Mouse (Mus musculus) midbrain, embryonic 14.5 days (tissue): Measurements from ENCODE around the gene Sesn2. TPM values are rescaled to one million over a fixed set of nuclear protein-coding genes. Genes with fewer than 3 reads are reported as not detected.

Experiments used
- ATAC-seq: fragments of 200-750 bp; cut with Nextera tagmentation; 2 replicates; pipeline ENCODE4 v1.8.0; 2017; ENCODE audit warnings: moderate number of reproducible peaks, moderate library complexity; ENCODE audit not compliant: low FRiP score, low TSS enrichment
- DNase-seq: peaks from one replicate; pipeline ENCODE4 v3.0.0-alpha.2; 2015
- H3K27ac ChIP-seq: fragments of 300-500 bp; sonication (generic); replicated peaks from 2 replicates; pipeline ENCODE4 v1.5.1; 2014; ENCODE audit warnings: mild to moderate bottlenecking, low read depth, low read length, moderate library complexity
- H3K27me3 ChIP-seq: fragments of 300-500 bp; sonication (generic); 2 replicates; pipeline ENCODE4 v1.6.1; 2014; ENCODE audit warnings: low read length, control low read depth, mixed read lengths; ENCODE audit not compliant: control insufficient read depth, insufficient read depth
- H3K36me3 ChIP-seq: fragments of 300-500 bp; sonication (generic); 2 replicates; pipeline ENCODE4 v1.6.1; 2014; ENCODE audit warnings: low read length, control low read depth; ENCODE audit not compliant: control insufficient read depth, insufficient read depth
- H3K4me1 ChIP-seq: fragments of 300-500 bp; sonication (generic); 2 replicates; pipeline ENCODE4 v1.6.1; 2014; ENCODE audit warnings: mild to moderate bottlenecking, antibody characterized with exemption, low read length, control low read depth; ENCODE audit not compliant: control insufficient read depth, insufficient read depth
- H3K4me2 ChIP-seq: fragments of 300-500 bp; sonication (generic); 2 replicates; pipeline ENCODE4 v1.6.1; 2014; ENCODE audit warnings: mild to moderate bottlenecking, low read length, moderate library complexity
- H3K4me3 ChIP-seq: fragments of 300-500 bp; sonication (generic); replicated peaks from 2 replicates; pipeline ENCODE4 v1.5.1; 2014; ENCODE audit warnings: low read depth, low read length
- H3K9ac ChIP-seq: fragments of 300-500 bp; sonication (generic); replicated peaks from 2 replicates; pipeline ENCODE4 v1.6.1; 2014; ENCODE audit warnings: mild to moderate bottlenecking, low read length, moderate library complexity
- H3K9me3 ChIP-seq: fragments of 300-500 bp; sonication (generic); 2 replicates; pipeline ENCODE4 v1.6.1; 2016; ENCODE audit warnings: low read length, control low read depth, mixed read lengths; ENCODE audit not compliant: control insufficient read depth
- WGBS: fragments of 180-500 bp; shearing (Covaris S2); extraction: QIAGEN DNeasy Blood & Tissue Kit; methylation state at CpG from one replicate; pipeline ENCODE4 v1.1.7; 2014; 5-methylcytosine and 5-hydroxymethylcytosine counted together
- polyA plus RNA-seq: library from polyadenylated mRNA; unstranded; fragments of >200 nt; fragmentation: Nextera tagmentation; extraction: Ambion mirVana; gene quantifications from 2 replicates; pipeline ENCODE4 v1.2.1, GENCODE M21; 2014

The Sesn2 gene
- polyA plus RNA-seq, 1 experiment from 2014 or later, result 4.7 TPM

DNA sequence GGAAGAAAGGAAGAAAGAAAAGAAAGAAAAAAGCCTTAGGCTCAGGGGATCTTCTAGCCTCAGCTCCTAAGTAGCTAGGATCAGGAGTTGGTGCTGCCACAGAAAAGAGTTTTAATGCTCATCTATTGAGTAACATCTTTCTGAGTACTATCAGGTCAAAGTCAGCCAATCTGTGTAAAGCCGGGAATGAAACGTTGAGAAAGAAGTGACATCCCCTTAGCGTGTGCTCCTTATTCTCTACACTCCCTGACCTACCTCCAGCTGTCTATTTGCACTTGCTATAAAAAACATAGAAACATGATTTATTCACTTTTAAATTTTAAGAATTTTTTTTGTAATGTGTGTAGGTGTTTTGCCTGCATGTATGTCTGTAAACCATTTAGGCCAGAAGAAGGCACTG lies 8.9 kb upstream of the Sesn2 start:
- no peak overlapping the region for H3K4me2 ChIP-seq
- no peak overlapping the region for H3K27ac ChIP-seq
- 93% methylated on average over 3 of the region's 3 CpGs for WGBS
- no peak overlapping the region for H3K4me3 ChIP-seq
- no peak overlapping the region for H3K9ac ChIP-seq
- no peaks in the 10 kb centered on the region for H3K27me3 ChIP-seq
- no peaks in the 10 kb centered on the region for H3K36me3 ChIP-seq
- DNase-seq (no peak), ATAC-seq (no peak)
- no peaks in the 10 kb centered on the region for H3K9me3 ChIP-seq
- H3K4me1 ChIP-seq, result 0 out of 2 replicates have a peak, but pooled peaks cover 5% of the 10 kb centered on the region

DNA sequence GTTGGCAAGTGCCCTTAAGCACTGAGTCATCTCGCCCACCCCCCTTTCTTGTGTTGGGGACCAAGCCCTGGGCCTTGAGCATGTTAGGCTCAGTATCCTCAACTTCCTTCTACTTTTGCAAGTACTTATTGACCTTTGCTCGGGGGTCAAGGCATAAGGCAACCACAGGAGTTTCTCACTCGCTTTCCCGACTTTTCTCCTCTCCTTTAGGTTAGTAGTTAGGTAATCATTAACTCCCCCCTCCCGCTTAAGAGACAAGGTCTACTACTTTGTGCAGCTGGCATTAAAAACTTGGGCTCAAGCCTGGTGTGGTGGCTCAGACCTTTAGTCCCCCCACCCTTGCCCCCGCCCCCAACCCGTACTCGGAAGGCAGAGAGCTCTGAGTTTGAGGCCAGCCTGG lies 7.8 kb upstream of the Sesn2 start:
- Histone ChIP-seq H3K27me3 (peaks cover 5% of the 10 kb centered on the region; the same call in 1 of the 2 replicates), H3K9ac (no peak overlapping the region), H3K4me1 (0 out of 2 replicates have a peak, but pooled peaks cover 5% of the 10 kb centered on the region), H3K4me2 (no peak overlapping the region), H3K27ac (no peak overlapping the region), H3K36me3 (no peaks in the 10 kb centered on the region), H3K4me3 (no peak overlapping the region), H3K9me3 (no peaks in the 10 kb centered on the region)
- ATAC-seq (no peak), DNase-seq (no peak)
- 86% methylated on average over 8 of the region's 8 CpGs for whole genome bisulfite sequencing

DNA sequence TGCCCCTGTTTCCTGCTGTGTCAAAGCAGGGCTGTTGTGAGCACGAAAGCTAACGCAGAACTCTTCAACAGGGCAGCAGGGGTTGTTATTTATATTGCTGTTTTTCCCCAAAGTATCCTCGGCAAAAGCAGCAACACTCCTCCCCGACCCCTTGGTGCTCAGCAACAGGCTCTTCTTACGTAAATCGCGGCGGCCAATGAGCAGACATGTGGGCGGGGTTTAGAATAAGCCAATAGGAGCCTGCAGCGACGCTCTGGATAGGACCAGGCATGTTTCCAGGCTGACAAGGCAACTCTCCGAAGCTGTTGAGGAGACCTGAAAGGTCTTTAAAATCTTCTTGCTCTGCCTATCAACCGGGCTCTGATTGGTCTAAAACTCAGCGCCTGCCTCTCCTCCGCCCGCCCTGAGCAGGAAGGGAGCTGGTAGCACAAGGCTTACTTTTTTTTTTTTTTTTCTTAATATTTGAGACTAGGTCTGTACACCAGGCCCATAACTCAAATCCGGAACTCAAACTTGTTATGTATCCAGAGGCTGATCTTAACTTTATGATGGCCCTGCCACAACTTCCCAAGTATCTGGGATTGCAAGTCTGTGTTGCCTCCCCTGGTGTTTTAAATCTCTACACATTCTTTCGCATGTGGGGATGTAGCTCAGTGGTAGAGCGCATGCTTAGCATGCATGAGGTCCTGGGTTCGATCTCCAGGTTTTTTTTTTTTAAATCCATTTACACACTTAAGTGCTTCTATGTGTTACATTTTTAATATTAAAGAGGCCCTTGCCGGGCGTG lies 5.3 kb upstream of the Sesn2 start:
- ATAC-seq (peak; percentile 89), DNase-seq (peak; percentile 96)
- Histone ChIP-seq H3K4me1 (0 out of 2 replicates have a peak, but pooled peaks cover 5% of the 10 kb centered on the region), H3K4me3 (peak overlapping the region; percentile 30), H3K9ac (no peak overlapping the region; the same call in 1 of the 2 replicates), H3K27me3 (peaks cover 5% of the 10 kb centered on the region; the same call in 1 of the 2 replicates), H3K36me3 (no peaks in the 10 kb centered on the region), H3K4me2 (peak overlapping the region; percentile 87), H3K27ac (peak overlapping the region; percentile 21), H3K9me3 (no peaks in the 10 kb centered on the region)
- 19% methylated on average over 22 of the region's 22 CpGs for WGBS

DNA sequence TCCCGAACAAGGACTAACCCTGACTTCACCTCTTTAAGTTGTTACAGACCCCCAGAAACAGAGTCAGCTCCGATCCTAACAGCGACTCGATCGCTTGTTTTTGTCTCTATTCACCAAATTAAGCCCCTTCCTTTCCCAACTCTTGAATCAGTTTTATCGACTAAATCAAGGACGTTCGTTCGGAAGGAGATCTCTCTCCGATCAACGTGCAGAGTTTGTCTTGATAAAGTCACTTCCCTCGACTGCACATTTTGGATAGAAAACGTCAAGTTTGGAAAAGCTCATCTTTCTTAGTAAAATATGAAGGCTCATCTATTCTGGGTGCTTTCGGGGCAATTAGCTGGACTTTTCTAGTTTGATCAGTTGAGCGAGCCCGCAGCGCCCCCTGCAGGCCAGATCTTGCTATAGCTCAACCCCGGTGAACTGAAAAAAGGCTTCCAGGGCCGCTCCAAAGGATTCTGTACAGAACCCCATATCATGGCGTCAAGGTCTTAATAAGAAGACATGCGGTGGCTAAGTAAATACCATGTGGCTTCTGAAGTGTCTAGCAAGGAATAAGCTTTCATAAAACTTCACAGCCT lies 4.3 kb upstream of the Sesn2 start:
- Histone ChIP-seq H3K27me3 (peaks cover 5% of the 10 kb centered on the region; the same call in 1 of the 2 replicates), H3K9ac (no peak overlapping the region; the same call in 1 of the 2 replicates), H3K36me3 (no peaks in the 10 kb centered on the region), H3K4me2 (peak overlapping the region; percentile 87), H3K9me3 (no peaks in the 10 kb centered on the region), H3K27ac (peak overlapping the region; percentile 21; the same call in 1 of the 2 replicates), H3K4me1 (0 out of 2 replicates have a peak, but pooled peaks cover 5% of the 10 kb centered on the region), H3K4me3 (peak overlapping the region; percentile 30)
- 2% methylated on average over 21 of the region's 21 CpGs for WGBS
- DNase-seq (peak; percentile 90), ATAC-seq (no peak)

DNA sequence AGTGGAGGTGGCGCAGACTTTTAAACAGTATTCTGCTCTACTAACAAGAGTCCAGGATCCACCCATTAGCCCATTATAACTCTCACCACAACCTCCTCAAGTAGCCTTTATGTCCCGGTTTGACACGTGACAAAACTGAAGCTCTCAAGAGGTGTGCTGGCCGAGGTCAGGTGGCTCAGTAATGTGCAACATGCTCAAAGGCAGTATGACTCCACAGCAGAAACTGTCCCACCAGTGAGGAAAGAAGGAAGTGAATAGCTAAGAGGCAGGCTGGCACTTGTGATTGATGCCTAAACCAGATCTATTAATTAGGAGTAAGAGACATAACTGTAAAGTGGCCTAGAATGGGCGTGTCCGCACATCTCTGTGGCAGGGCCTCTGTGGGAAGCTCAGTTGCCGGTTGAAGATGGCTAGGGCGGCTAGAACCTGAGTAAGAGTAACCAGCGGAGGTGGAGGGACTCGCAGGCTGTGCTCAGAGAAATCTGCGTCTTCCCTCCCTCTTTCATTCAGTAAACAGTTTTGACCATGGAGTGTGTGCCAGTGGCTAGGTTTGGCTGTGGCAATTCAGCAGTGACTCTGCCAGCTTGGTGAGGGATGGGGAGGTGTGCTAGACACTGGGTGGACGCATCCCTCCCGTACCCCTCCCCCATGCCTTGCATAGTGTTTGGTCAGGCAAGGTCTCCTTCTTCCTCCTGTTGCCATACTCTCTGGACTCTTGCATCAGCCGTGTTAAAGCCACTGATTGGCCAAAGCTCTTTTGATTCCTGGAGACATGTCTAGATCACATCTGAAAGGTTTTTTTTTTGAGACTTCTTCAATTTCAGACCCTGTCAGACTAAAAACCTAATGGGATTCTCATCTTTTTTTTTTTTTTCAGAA lies 3.3 kb upstream of the Sesn2 start:
- H3K4me2 ChIP-seq, result no peak overlapping the region
- H3K9ac ChIP-seq, result no peak overlapping the region
- no peak overlapping the region for H3K27ac ChIP-seq
- WGBS, result 35% methylated on average over 14 of the region's 14 CpGs
- H3K27me3 ChIP-seq, result peaks cover 5% of the 10 kb centered on the region; the same call in 1 of the 2 replicates
- H3K36me3 ChIP-seq, result no peaks in the 10 kb centered on the region
- H3K4me1 ChIP-seq, result 0 out of 2 replicates have a peak, but pooled peaks cover 5% of the 10 kb centered on the region
- ATAC-seq (no peak), DNase-seq (no peak)
- no peaks in the 10 kb centered on the region for H3K9me3 ChIP-seq
- no peak overlapping the region for H3K4me3 ChIP-seq

DNA sequence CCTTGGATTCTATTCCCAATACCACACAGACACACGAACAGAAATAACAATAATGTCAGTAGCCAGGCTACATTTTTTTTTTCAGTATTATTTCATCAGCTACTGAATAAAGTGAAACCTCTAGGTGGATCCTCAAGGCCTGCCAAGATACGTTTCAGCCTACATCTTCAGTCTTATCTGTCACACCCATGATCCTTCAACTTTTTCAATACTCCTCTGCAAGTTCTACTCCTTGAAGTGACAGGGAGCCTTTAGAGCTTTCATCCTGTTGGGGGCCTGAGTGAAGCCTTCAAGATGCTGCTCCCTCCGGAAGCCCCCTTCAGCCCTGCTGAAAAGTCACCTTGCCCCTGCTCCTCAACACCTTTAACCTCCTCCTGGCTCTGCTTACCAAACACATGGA lies 1.8 kb upstream of the Sesn2 start:
- Histone ChIP-seq H3K4me1 (0 out of 2 replicates have a peak, but pooled peaks cover 5% of the 10 kb centered on the region), H3K9me3 (no peaks in the 10 kb centered on the region), H3K4me2 (no peak overlapping the region), H3K27ac (no peak overlapping the region), H3K4me3 (no peak overlapping the region), H3K9ac (no peak overlapping the region), H3K36me3 (no peaks in the 10 kb centered on the region), H3K27me3 (peaks cover 5% of the 10 kb centered on the region; the same call in 1 of the 2 replicates)
- ATAC-seq (no peak), DNase-seq (no peak)
- WGBS, result 74% methylated on average over 3 of the region's 3 CpGs

DNA sequence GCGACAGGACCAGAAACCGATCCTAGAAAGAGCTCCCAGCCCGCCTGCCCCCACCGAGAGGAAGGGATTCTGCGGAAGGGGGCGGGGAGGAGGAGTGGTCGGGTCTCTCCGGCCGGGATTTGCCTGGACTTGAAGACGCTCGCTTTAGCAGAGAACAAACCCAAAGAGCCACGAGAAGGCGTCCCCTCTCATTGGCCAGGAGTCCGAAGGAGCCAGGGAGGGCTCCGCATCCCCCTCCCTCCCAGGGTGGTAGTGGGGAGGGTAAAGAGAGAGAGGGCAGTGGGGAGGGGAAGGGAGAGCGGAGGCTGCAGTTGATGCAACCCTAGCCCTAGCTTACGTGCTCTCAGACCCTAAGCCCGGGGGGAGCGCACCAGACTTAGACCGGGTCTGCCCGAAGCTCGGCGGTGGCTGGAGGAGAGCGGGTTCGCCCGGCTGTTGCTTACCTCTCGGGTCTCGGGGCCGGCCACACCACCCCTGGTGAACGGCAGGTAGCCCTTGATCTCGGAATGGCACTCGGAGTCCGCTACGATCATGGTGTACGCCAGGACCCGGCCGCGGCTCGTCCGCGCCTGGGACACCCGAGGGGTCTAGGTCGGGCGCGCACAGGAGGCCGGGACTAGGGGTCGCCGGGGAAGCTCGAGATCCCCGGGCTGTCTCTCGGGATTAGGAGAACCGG lies 542 bp downstream of the Sesn2 start:
- under 1% methylated on average over 52 of the region's 52 CpGs for WGBS
- H3K4me1 ChIP-seq, result 0 out of 2 replicates have a peak, but pooled peaks cover 2% of the 10 kb centered on the region
- peak overlapping the region; percentile 96 for H3K4me2 ChIP-seq

DNA sequence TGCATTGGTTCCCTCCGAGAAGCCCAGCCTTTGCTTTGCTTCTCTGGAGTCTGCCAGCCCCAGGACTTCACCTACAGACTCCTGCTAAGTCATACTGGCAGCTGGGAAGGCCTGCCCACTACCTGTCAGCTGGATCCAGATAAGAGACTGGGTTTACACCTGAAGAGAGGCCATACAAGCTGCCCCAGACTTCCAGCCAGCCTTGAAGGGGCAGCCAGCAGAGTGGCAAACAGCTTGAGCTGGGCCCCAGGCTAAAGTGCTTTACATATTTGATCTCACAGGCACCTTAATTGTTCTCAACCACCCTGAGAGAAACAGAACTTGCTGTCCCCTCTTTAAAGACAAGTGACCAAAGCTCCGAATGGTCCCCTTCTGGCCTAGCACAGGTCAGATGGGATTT lies 3.1 kb downstream of the Sesn2 start:
- 31% methylated on average over 2 of the region's 2 CpGs for WGBS

More for the DNA sequence above, 542 bp downstream of the Sesn2 start:
- H3K27ac ChIP-seq, result peak overlapping the region; percentile 72
- H3K9ac ChIP-seq, result peak overlapping the region; percentile 66
- DNase-seq (peak; percentile 82), ATAC-seq (peak; percentile 83)
- H3K36me3 ChIP-seq, result no peaks in the 10 kb centered on the region
- peaks cover 5% of the 10 kb centered on the region; the same call in 1 of the 2 replicates for H3K27me3 ChIP-seq
- H3K4me3 ChIP-seq, result peak overlapping the region; percentile 77
- no peaks in the 10 kb centered on the region for H3K9me3 ChIP-seq

More for the DNA sequence above, 3.1 kb downstream of the Sesn2 start:
- H3K27ac ChIP-seq, result no peak overlapping the region
- ATAC-seq, result no peak
- H3K27me3 ChIP-seq, result no peaks in the 10 kb centered on the region
- no peaks in the 10 kb centered on the region for H3K36me3 ChIP-seq
- H3K9me3 ChIP-seq, result no peaks in the 10 kb centered on the region
- no peak overlapping the region for H3K9ac ChIP-seq
- H3K4me2 ChIP-seq, result no peak overlapping the region
- no peak overlapping the region for H3K4me3 ChIP-seq
- no peaks in the 10 kb centered on the region for H3K4me1 ChIP-seq
- no peak for DNase-seq
